Mouse (Mus musculus): ENCODE results near the gene Sfpq. TPM values are rescaled to one million over a fixed set of nuclear protein-coding genes. Genes with fewer than 3 reads are reported as not detected.
"Not testable (repeated sequence)": the region's sequence is repeated elsewhere in the genome, so short reads cannot be mapped to it uniquely, and the experiment has no call there.

Sfpq gene
- polyA plus RNA-seq (2015; fragmentation: Nextera tagmentation; extraction: Ambion mirVana), result 112 and 127 TPM in 2 replicates

GRCm38 (mm10) chr4:127021151-127021945 is at the start of gene Sfpq:
TSS of gene Sfpq (plus strand) at chr4:127021324.
- DNase-seq (ENCODE audit: low spot score), result peak; percentile 100

GRCm38 (mm10) chr4:126977467-126977866 is 43.7 kb upstream of the Sfpq start:
- DNase-seq (ENCODE audit: low spot score), result peak; percentile 19

- no peak for DNase-seq (ENCODE audit: low spot score)
These were observed 42.4 kb upstream of the Sfpq start for GRCm38 (mm10) chr4:126978706-126979105.

GRCm38 (mm10) chr4:126983321-126983720 is 37.8 kb upstream of the Sfpq start:
- DNase-seq (ENCODE audit: low spot score), result no peak

GRCm38 (mm10) chr4:126983736-126984525 is 37.2 kb upstream of the Sfpq start:
- DNase-seq (ENCODE audit: low spot score), result not testable (repeated sequence)

GRCm38 (mm10) chr4:126986768-126987167 is 34.4 kb upstream of the Sfpq start:
- DNase-seq (ENCODE audit: low spot score), result no peak

- DNase-seq (ENCODE audit: low spot score), result no peak
These were observed 32.6 kb upstream of the Sfpq start for GRCm38 (mm10) chr4:126988503-126988902.

- DNase-seq (ENCODE audit: low spot score), result no peak
These were observed 30.6 kb upstream of the Sfpq start for GRCm38 (mm10) chr4:126990553-126990952.

GRCm38 (mm10) chr4:126992356-126992755 is 28.8 kb upstream of the Sfpq start:
- DNase-seq (ENCODE audit: low spot score), result peak; percentile 37

GRCm38 (mm10) chr4:126999372-126999771 is 21.8 kb upstream of the Sfpq start:
- not testable (repeated sequence) for DNase-seq (ENCODE audit: low spot score)

GRCm38 (mm10) chr4:127000601-127001105 is 20.5 kb upstream of the Sfpq start:
- DNase-seq (ENCODE audit: low spot score), result no peak

GRCm38 (mm10) chr4:127004384-127004783 is 16.7 kb upstream of the Sfpq start:
- DNase-seq (ENCODE audit: low spot score), result no peak

- no peak for DNase-seq (ENCODE audit: low spot score)
These were observed 15.8 kb upstream of the Sfpq start for GRCm38 (mm10) chr4:127005113-127005936.

- peak; percentile 83 for DNase-seq (ENCODE audit: low spot score)
These were observed 5.7 kb upstream of the Sfpq start for GRCm38 (mm10) chr4:127015294-127015993.

GRCm38 (mm10) chr4:127016366-127016765 is 4.8 kb upstream of the Sfpq start:
- DNase-seq (ENCODE audit: low spot score), result no peak

- no peak for DNase-seq (ENCODE audit: low spot score)
These were observed 543 bp upstream of the Sfpq start for GRCm38 (mm10) chr4:127020411-127021150.

- DNase-seq (ENCODE audit: low spot score), result peak; percentile 94
These were observed 984 bp downstream of the Sfpq start for GRCm38 (mm10) chr4:127021989-127022626.

- DNase-seq (ENCODE audit: low spot score), result no peak
These were observed 2.1 kb downstream of the Sfpq start for GRCm38 (mm10) chr4:127023201-127023600.

- no peak for DNase-seq (ENCODE audit: low spot score)
These were observed 3.1 kb downstream of the Sfpq start for GRCm38 (mm10) chr4:127024240-127024639.
